Mouse (Mus musculus) small intestine, adult 2 months (tissue): ENCODE results near the gene Zfp385b.

Source experiments
- CTCF ChIP-seq: fragments of 200-500 bp; IDR thresholded peaks from 2 replicates; pipeline ENCODE4 v1.5.1; 2012; ENCODE audit warnings: low read depth, mild to moderate bottlenecking, control low read depth, inconsistent platforms, low read length, moderate library complexity, mixed read lengths; ENCODE audit not compliant: insufficient replicate concordance, insufficient read length; ENCODE audit errors: extremely low read depth
- POLR2A ChIP-seq: fragments of 200-500 bp; IDR thresholded peaks from 2 replicates; pipeline ENCODE4 v1.6.1; 2012; ENCODE audit warnings: low read depth, mild to moderate bottlenecking, control low read depth, inconsistent platforms, low read length, moderate library complexity

DNA sequence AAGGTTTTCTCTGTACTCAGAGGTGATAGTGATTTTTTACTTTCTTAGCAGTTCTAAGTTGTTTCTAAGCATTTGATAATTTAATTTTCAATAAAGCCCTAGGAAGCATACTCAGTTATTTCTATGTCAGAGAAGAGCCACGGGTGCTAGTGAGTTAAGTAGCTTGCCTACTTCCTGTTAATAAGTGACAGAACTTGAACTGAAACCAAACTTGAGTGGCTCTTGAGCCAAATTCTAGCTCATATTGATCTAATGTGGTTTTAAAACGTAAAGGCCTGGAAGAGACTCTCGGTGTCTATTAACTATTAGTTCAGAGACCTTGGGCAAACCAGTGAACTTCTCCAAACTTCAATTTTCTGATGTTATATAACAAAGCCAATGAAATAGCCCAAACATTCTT is 278.6 kb downstream of the Zfp385b start:
- TF ChIP-seq POLR2A (no peak), CTCF (no peak)
